Mouse (Mus musculus) activated CD4-positive, CD25-positive, alpha-beta regulatory T cell, adult 4 months (primary cell): ENCODE measurements around the gene Rnf169. TPM values are rescaled to one million over a fixed set of nuclear protein-coding genes. Genes with fewer than 3 reads are reported as not detected.

Experiments used
- ATAC-seq: one replicate; pipeline ENCODE4 v1.8.0; 2017
- polyA plus RNA-seq, 2 experiments: library from polyadenylated mRNA; unstranded; fragments of 100-300 nt; shearing (Covaris generic); gene quantifications; one replicate each; pipeline ENCODE4 v1.2.1; 2017

Gene Rnf169
- polyA plus RNA-seq, 2 experiments from 2014 or later, result 6.0 to 6.6 TPM

DNA sequence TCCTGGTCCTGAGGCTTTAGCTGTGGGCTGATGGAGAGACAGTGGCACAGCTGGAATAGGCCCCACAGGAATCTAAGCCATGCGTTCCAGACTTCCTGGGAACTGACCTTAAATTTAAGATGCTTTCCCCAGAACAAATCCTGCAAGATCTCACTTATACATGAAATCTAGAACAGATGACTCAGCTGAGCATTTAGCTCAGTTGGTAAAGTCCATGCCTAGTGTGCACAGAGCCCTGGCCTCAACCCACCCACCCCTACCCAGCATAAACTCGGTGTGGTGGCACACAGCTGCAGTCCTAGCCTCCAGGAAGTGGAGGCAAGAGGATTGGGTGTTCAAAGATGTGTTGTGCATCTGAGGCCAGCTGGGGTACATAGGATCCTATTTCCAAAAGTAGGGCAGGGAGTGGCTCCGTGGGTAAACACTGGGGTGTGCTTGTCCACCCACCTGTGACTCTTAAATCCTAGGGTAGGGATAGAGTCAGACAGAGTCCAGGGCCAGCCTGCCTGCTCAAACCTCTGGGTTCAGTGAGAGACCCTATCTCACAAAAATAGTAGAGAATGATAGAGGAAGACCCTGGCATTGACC is 90.0 kb downstream of the Rnf169 start:
- ATAC-seq, result no peak

DNA sequence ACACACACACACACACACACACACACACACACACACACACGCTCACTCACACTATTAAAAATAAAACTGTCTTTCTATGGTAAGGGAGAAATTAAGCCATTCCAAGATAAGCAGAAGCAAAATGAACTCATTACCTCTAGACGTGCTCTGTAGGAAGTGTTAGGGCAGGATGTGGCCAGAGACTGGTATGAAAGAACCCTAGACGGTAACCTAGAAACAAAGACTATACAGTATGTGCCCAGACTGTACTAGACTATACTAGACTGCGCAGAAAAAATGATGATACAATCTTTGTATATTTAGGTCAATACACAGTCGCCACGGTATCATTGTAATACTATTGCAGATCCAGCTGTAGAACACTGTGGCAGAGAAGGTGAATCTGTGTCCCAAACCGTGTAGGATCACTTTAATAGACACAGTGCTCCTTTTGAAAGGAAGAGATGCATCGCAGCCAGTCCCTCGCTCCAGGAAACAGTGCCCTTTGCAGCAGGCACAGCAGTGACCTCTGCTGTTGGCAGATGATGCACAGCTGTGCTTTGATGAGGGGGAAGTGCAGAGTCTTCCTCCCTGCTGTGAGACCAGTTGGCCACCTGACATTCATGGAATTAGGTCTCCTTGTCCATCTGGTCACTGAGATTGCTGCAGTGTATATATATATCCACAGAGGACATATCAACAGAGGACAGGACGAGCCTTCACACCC is 90.9 kb downstream of the Rnf169 start:
- ATAC-seq, result peak; percentile 97

DNA sequence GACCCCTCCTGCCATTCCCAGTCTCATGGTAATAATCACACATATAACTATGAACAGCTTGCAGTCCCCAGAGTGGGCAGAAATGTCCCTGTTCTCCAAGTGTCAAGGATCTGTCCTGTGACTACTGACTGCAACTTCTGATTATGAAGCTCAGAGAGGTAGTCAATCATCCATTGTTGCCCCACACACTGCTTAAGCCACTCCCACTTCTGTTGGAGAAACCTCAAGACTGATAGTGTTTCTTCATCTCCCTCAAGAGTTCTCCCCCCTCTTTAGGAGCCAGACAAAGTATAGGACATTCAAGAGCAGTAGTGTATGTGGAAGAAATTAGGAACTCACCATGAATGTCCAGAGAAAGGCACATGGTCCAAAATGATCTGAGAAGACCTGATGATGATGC is 92.5 kb downstream of the Rnf169 start:
- ATAC-seq, result no peak

- no peak for ATAC-seq
Observed at GRCm38 (mm10) chr7:99887230-99887735, 93.0 kb downstream of the Rnf169 start.

DNA sequence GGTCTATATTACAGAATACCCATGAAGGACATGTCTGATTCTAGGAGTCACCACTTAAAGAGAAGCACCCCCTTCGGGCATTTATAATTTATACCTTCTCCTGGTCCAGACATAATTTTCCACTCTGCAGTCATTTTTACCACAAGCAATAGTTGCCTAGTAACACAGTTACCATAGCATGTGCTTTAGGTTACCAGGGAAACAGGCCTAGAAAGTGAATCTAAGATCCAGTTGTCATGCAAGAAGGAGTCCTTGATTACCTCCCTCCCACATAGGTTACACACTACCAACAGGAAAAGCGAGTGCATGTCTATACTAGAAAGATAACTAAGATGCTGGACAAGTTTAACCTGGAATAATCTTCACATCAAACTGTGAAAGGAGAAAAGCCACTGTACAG is 102.0 kb downstream of the Rnf169 start:
- no peak for ATAC-seq

DNA sequence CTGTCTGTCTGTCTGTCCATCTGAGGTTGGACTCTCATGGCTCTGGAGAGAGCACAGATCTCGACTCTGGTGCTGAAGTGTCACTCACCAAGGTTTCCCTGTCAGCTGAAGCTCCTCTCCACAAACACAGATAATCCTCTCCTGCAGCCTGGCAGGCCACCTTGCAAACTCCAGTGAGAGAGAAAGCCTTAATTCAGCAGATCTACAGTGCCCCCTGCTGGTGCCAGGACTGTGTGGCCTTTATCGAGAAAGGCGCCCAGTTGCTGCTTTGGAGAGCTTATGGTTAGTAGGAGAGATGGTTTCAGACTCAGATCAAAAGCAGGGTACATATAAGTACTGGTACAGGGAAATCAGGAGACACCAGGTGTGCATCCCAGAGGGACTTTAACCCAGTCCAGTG is 103.9 kb downstream of the Rnf169 start:
- peak; percentile 81 for ATAC-seq

DNA sequence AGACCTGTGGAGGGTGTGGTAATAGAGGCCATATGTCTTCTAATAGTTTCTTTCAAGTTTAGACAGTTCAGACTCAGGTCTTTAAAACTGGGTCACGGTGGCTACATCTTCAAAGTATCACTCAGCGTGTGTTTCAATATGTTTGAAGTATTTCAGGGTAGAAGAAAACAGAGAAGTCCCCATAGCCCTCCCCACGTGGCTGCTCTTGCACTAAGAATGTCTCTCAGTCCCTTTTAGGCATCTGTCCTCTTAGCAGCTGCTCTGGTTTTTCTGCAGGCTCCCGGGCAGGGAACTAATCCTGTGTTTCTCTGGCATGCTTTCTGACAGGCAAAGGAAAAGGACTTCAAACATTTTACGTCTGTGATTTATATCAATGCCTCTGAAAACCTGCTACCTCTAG is 104.4 kb downstream of the Rnf169 start:
- ATAC-seq, result no peak

- no peak for ATAC-seq
Observed at GRCm38 (mm10) chr7:99873965-99874364, 106.3 kb downstream of the Rnf169 start.

Other genes starting within 250 kb of the Rnf169 start
- not detected for gene Olfr521, start 216.9 kb downstream of the Rnf169 start, polyA plus RNA-seq
- 10 to 100 TPM; 24.2 to 29.1 TPM for gene Neu3, start 152.0 kb downstream of the Rnf169 start, polyA plus RNA-seq
- under 1 TPM; 0.32 to 0.34 TPM for gene Xrra1, start 121.3 kb downstream of the Rnf169 start, polyA plus RNA-seq
- gene Spcs2, start 117.0 kb downstream of the Rnf169 start, polyA plus RNA-seq, result 100 to 1,000 TPM; 511 to 516 TPM
- not detected for gene Chrdl2, start 25.7 kb upstream of the Rnf169 start, polyA plus RNA-seq
- gene Pold3, start 141.1 kb upstream of the Rnf169 start, polyA plus RNA-seq, result 10 to 100 TPM; 40.6 to 44.4 TPM
- under 1 TPM in 1 of 2 experiments, not detected in 1; 0.56 TPM for gene Lipt2, start 178.8 kb upstream of the Rnf169 start, polyA plus RNA-seq
- not detected for gene Kcne3, start 196.1 kb upstream of the Rnf169 start, polyA plus RNA-seq
- gene Pgm2l1, start 246.9 kb upstream of the Rnf169 start, polyA plus RNA-seq, result 1 to 10 TPM; 3.7 to 3.8 TPM